ENCODE assay signal across 23 mouse cellular contexts in the genomic region with DNA sequence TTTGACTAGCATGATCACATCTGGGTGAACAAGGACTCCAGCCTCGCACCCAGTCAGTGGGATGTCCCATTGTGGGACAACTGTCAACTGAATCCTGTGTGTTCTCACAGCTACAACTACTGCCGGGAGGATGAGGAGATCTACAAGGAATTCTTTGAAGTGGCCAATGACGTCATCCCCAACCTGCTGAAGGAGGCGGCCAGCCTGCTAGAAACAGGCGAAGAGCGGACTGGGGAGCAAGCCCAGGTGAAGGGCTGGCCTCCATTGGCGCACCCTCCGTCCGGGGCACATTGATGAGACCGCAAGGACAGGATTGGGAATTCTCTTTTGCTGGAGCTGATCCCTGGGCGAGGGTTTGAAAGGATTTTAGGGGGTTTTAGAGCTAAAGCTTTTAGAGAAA. TPM values are rescaled to one million over a fixed set of nuclear protein-coding genes. Genes with fewer than 3 reads are reported as not detected.
DNase-seq lines count a peak whose midpoint lies in the region; ATAC-seq and TF ChIP-seq lines count a peak whose summit lies in the region.
"Had no signal": no experiment of that assay in that cellular context is flagged by ENCODE, and none has a peak within 500 bp of the region (broad histone marks: within the 10 kb centered on the region; RNA-seq: fewer than 3 reads in every experiment).

No protein-coding gene starts in this region.

- H3K9me3 ChIP-seq in lung, embryonic 14.5 days (ENCODE audit: low read depth, low read length): no peaks in the 10 kb centered on the region
- no peaks in the 10 kb centered on the region for H3K9me3 ChIP-seq in CH12.LX (replicated peaks; ENCODE audit: low read length)
- H3K9me3 ChIP-seq: embryonic facial prominence, embryonic 12.5 days; embryonic facial prominence, embryonic 15.5 days; heart, embryonic 12.5 days; heart, embryonic 15.5 days; hindbrain, embryonic 15.5 days had no signal

- H3K4me3 ChIP-seq in lung, embryonic 14.5 days (ENCODE audit: low read depth, low read length): no peak overlapping the region
- no peak overlapping the region for H3K4me3 ChIP-seq in CH12.LX (replicated peaks in 1 of 3; ENCODE audit: low read depth in 2 of 3, low read length in 2 of 3, poor library complexity in 1 of 3)
- H3K4me3 ChIP-seq: embryonic facial prominence, embryonic 12.5 days; embryonic facial prominence, embryonic 15.5 days; heart, embryonic 12.5 days; heart, embryonic 15.5 days; hindbrain, embryonic 15.5 days had no signal

- peaks cover 47% of the 10 kb centered on the region for H3K36me3 ChIP-seq in lung, embryonic 14.5 days (ENCODE audit: insufficient read depth)
- H3K36me3 ChIP-seq in CH12.LX (replicated peaks in 1 of 2; ENCODE audit: control insufficient read depth in 1 of 2, insufficient read depth in 1 of 2, low read length in 1 of 2): peaks cover 34 to 48% of the 10 kb centered on the region in 2 experiments

- no peak for TF ChIP-seq RAD21 in CH12.LX (IDR thresholded peaks at IDR 0.05; ENCODE audit: low read depth, low read length)

- peaks cover 9% of the 10 kb centered on the region for H3K4me1 ChIP-seq in lung, embryonic 14.5 days (ENCODE audit: insufficient read depth)
- peaks cover 41 to 61% of the 10 kb centered on the region in 2 experiments for H3K4me1 ChIP-seq in CH12.LX (ENCODE audit: control insufficient read depth in 1 of 2, insufficient read depth in 2 of 2)

- no peak for TF ChIP-seq EP300 in CH12.LX (IDR thresholded peaks at IDR 0.05; ENCODE audit: low read length)

- in situ Hi-C loops in CH12.LX (cut with MboI; ENCODE audit: low pct_ligation_motif_present, low pct_unique_long_range_greater_than_20kb, low sequenced_read_pairs): no loop called here

- DNase-seq in heart, adult 11 months: peak; percentile 92
- no peak for DNase-seq in heart, adult 9 months (ENCODE audit: low spot score in 2 of 2)
- peak; percentile 12 for DNase-seq in lung, embryonic 14.5 days
- no peak for DNase-seq in lung, postnatal 25 days (ENCODE audit: low spot score)
- DNase-seq in CH12.LX (ENCODE audit: extremely low read depth): no peak
- DNase-seq in kidney, postnatal 10 days: no peak
- DNase-seq: adrenal gland, adult 8-10 months; adrenal gland, postnatal 25 days; cerebellum, adult 18-20 months; cerebellum, adult 9-10 months; cerebellum, postnatal 14 days; forebrain, postnatal 0 days; gastrocnemius, postnatal 36 days; heart, postnatal 10 days; heart, postnatal 36 days had no signal

- TF ChIP-seq POLR2A in CH12.LX (IDR thresholded peaks at IDR 0.05; ENCODE audit: low read depth, low read length): no peak

- no peak overlapping the region for H3K4me2 ChIP-seq in lung, embryonic 14.5 days
- peak overlapping the region; percentile 66; the same call in 1 of the 2 replicates for H3K4me2 ChIP-seq in CH12.LX (ENCODE audit: insufficient read depth, low read depth, poor library complexity, severe bottlenecking)
- H3K4me2 ChIP-seq: embryonic facial prominence, embryonic 12.5 days; embryonic facial prominence, embryonic 15.5 days; heart, embryonic 12.5 days; heart, embryonic 15.5 days; hindbrain, embryonic 15.5 days had no signal

- H3K27ac ChIP-seq in lung, embryonic 14.5 days (ENCODE audit: low read depth): no peak overlapping the region
- no peak overlapping the region for H3K27ac ChIP-seq in CH12.LX (ENCODE audit: insufficient read depth, low read depth)
- H3K27ac ChIP-seq: embryonic facial prominence, embryonic 12.5 days; embryonic facial prominence, embryonic 15.5 days; heart, embryonic 15.5 days; hindbrain, embryonic 15.5 days had no signal

- peaks cover 30% of the 10 kb centered on the region for H3K79me2 ChIP-seq in CH12.LX (replicated peaks; ENCODE audit: control insufficient read depth, extremely low read depth, insufficient read depth, poor library complexity, severe bottlenecking)

- no peak overlapping the region for H3K9ac ChIP-seq in lung, embryonic 14.5 days
- H3K9ac ChIP-seq in CH12.LX (ENCODE audit: insufficient read depth, low read depth): peak overlapping the region; percentile 79; the same call in 1 of the 2 replicates
- H3K9ac ChIP-seq: embryonic facial prominence, embryonic 12.5 days; embryonic facial prominence, embryonic 15.5 days; forebrain, postnatal 0 days; heart, embryonic 12.5 days; heart, embryonic 15.5 days; hindbrain, embryonic 15.5 days had no signal

- WGBS in lung, embryonic 14.5 days: 84% methylated on average over 11 of the region's 11 CpGs

- dilution Hi-C loops in CH12.LX (cut with MboI; ENCODE audit: extremely low pct_ligation_motif_present, extremely low pct_unique_long_range_greater_than_20kb, low sequenced_read_pairs): no loop called here

- no peak for TF ChIP-seq CTCF in lung, embryonic 14.5 days (IDR thresholded peaks at IDR 0.05; ENCODE audit: low read depth)
- no peak for TF ChIP-seq CTCF in CH12.LX (conservative IDR thresholded peaks at IDR 0.05 in 1 of 2, IDR thresholded peaks at IDR 0.05 in 1 of 2; ENCODE audit: low read depth in 2 of 2, low read length in 2 of 2)

- no peak for ATAC-seq in lung, embryonic 14.5 days (ENCODE audit: insufficient read depth)
- ATAC-seq: activated CD4-positive, CD25-positive, alpha-beta regulatory T cell, adult 4 months; CD4-positive, CD25-positive, alpha-beta regulatory T cell, adult 4 months; forebrain, embryonic 14.5 days; forebrain, postnatal 0 days had no signal

- no peaks in the 10 kb centered on the region for H3K27me3 ChIP-seq in lung, embryonic 14.5 days (ENCODE audit: insufficient read depth, low read length)
- no peaks in the 10 kb centered on the region for H3K27me3 ChIP-seq in CH12.LX (replicated peaks)
- H3K27me3 ChIP-seq: embryonic facial prominence, embryonic 12.5 days; embryonic facial prominence, embryonic 15.5 days; heart, embryonic 12.5 days; heart, embryonic 15.5 days; hindbrain, embryonic 15.5 days had no signal

TF ChIP-seq in CH12.LX, 34 proteins besides CTCF, POLR2A, EP300 and RAD21:
- no peak for TF ChIP-seq POLR2AphosphoS2 (IDR thresholded peaks at IDR 0.05; ENCODE audit: low read depth, low read length)
- no peak for TF ChIP-seq KAT2A (IDR thresholded peaks at IDR 0.05; ENCODE audit: insufficient replicate concordance, low read length)
- TF ChIP-seq ETS1 (conservative IDR thresholded peaks at IDR 0.05; ENCODE audit: low read depth, low read length): no peak
- no peak for TF ChIP-seq HCFC1 (IDR thresholded peaks at IDR 0.05; ENCODE audit: low read depth, low read length)
- TF ChIP-seq MEF2A (IDR thresholded peaks at IDR 0.05; ENCODE audit: borderline replicate concordance, low read depth, low read length): no peak
- no peak for TF ChIP-seq MAX (IDR thresholded peaks at IDR 0.05; ENCODE audit: low read length)
- no peak for TF ChIP-seq TBP (conservative IDR thresholded peaks at IDR 0.05; ENCODE audit: low read depth, low read length)
TF ChIP-seq in CH12.LX: peak in this region for 0.

RNA-seq across cellular contexts. Expression of a gene that starts 2.2 kb away (rescaled TPM):
- 13.4 and 22.2 TPM in 2 replicates for polyA plus RNA-seq in lung, embryonic 14.5 days (2014; fragmentation: Nextera tagmentation; extraction: Ambion mirVana)
- 77.6 and 95.2 TPM in 2 replicates for total RNA-seq in CH12.LX (2012; rRNA removed)
- total RNA-seq in CH12.LX (2014; rRNA removed): 55.5 and 56.7 TPM in 2 replicates
- 119 and 127 TPM in 2 replicates for polyA plus RNA-seq in CH12.LX (2012; ENCODE audit: insufficient read length, low read depth)

RNA-seq across cellular contexts. Expression of a gene that starts 3.9 kb away (rescaled TPM):
- polyA plus RNA-seq in lung, embryonic 14.5 days (2014; fragmentation: Nextera tagmentation; extraction: Ambion mirVana): 60.3 and 68.6 TPM in 2 replicates
- total RNA-seq in CH12.LX (2012; rRNA removed): 42.9 and 43.0 TPM in 2 replicates
- 23.5 and 24.9 TPM in 2 replicates for total RNA-seq in CH12.LX (2014; rRNA removed)
- polyA plus RNA-seq in CH12.LX (2012; ENCODE audit: insufficient read length, low read depth): 50.7 and 67.8 TPM in 2 replicates

RNA-seq across cellular contexts. Expression of a gene that starts 24.8 kb away (rescaled TPM):
- polyA plus RNA-seq in lung, embryonic 14.5 days (2014; fragmentation: Nextera tagmentation; extraction: Ambion mirVana): 177 and 200 TPM in 2 replicates
- total RNA-seq in CH12.LX (2012; rRNA removed) (70.4 and 83.2 TPM in 2 replicates), CH12.LX (2014; rRNA removed) (54.5 and 64.7 TPM in 2 replicates)
- polyA plus RNA-seq in CH12.LX (2012; ENCODE audit: insufficient read length, low read depth): 229 and 251 TPM in 2 replicates

RNA-seq across cellular contexts. Expression of a gene that starts 32.5 kb away (rescaled TPM):
- polyA plus RNA-seq in lung, embryonic 14.5 days (2014; fragmentation: Nextera tagmentation; extraction: Ambion mirVana): 0.82 and 1.2 TPM in 2 replicates
- total RNA-seq in CH12.LX (2012; rRNA removed) (4.1 and 4.2 TPM in 2 replicates), CH12.LX (2014; rRNA removed) (0.65 and 0.79 TPM in 2 replicates)
- 2.3 and 2.6 TPM in 2 replicates for polyA plus RNA-seq in CH12.LX (2012; ENCODE audit: insufficient read length, low read depth)

RNA-seq across cellular contexts. Expression of a gene that starts 45.5 kb away (rescaled TPM):
- polyA plus RNA-seq in lung, embryonic 14.5 days (2014; fragmentation: Nextera tagmentation; extraction: Ambion mirVana): 6.1 and 9.3 TPM in 2 replicates
- 0.47 and 0.63 TPM in 2 replicates for total RNA-seq in CH12.LX (2012; rRNA removed)
- total RNA-seq in CH12.LX (2014; rRNA removed): 0.32 and 0.92 TPM in 2 replicates
- polyA plus RNA-seq in CH12.LX (2012; ENCODE audit: insufficient read length, low read depth): 1.2 and 2.0 TPM in 2 replicates

Comparison
In these comparisons a context has a peak if more than half of its experiments do, and no peak if none do; other contexts are left out.
1. DNase-seq: peak in heart, adult 11 months (single experiment) and lung, embryonic 14.5 days (single experiment); none in heart, adult 9 months (0 of 2), lung, postnatal 25 days (single experiment), CH12.LX (single experiment) and kidney, postnatal 10 days (single experiment).